Mouse (Mus musculus) MEL (cell line): ENCODE measurements at regions not wholly inside any gene's neighbourhood (a gene's known extent, or its start where the extent isn't known, plus 50 kb on each side); places are given as distances from the start of the nearest gene placed in this dataset.

ENCODE experiments used
- CTCF ChIP-seq, 3 experiments: IDR thresholded peaks in 2 of 3; conservative IDR thresholded peaks in 1 of 3; 2 replicates each; pipeline ENCODE4 v1.5.1; 2011 to 2012; ENCODE audit warnings: low read length in 3 of 3, low read depth in 2 of 3, mild to moderate bottlenecking in 2 of 3, improper control_type of control experiment in 1 of 3, inconsistent platforms in 1 of 3, mixed read lengths in 1 of 3, moderate library complexity in 1 of 3; ENCODE audit not compliant: control insufficient read depth in 1 of 3, insufficient read depth in 1 of 3, poor library complexity in 1 of 3, severe bottlenecking in 1 of 3
- ETS1 ChIP-seq: IDR thresholded peaks from 2 replicates; pipeline ENCODE4 v1.6.1; 2012; ENCODE audit warnings: low read depth, mild to moderate bottlenecking, inconsistent platforms, low read length, improper control_type of control experiment, moderate library complexity
- MXI1 ChIP-seq: IDR thresholded peaks from 2 replicates; pipeline ENCODE4 v1.6.1; 2011; ENCODE audit warnings: mild to moderate bottlenecking, low read depth, low read length, improper control_type of control experiment
- POLR2A ChIP-seq, 2 experiments: IDR thresholded peaks; 2 replicates each; pipeline ENCODE4 v1.6.1; 2011 to 2012; ENCODE audit warnings: low read length in 2 of 2, mild to moderate bottlenecking in 2 of 2, control low read depth in 1 of 2, improper control_type of control experiment in 1 of 2, low read depth in 1 of 2, moderate library complexity in 1 of 2; ENCODE audit not compliant: control insufficient read depth in 1 of 2, insufficient read depth in 1 of 2, poor library complexity in 1 of 2
- ZNF384 ChIP-seq: IDR thresholded peaks from 2 replicates; pipeline ENCODE4 v1.6.1; 2012; ENCODE audit warnings: low read depth, mild to moderate bottlenecking, inconsistent platforms, low read length, improper control_type of control experiment

DNA sequence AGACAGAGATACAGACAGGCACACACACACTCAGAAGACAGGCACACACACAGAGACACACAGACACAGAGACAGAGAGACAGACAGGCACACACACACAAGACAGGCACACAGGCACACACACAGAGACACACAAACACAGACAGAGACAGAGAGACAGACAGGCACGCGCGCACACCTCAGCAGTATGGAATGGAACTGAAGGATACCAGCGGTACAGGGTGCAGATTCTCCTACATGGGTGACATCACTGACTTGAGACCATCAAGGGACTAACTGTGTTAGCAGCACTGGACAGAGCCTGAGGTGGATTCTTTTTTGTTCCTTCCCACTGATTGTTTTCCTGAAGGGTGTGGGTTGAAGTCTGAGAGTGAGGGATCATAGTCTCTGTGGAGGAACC is 129.1 kb upstream of the Runx1 start:
- TF ChIP-seq ETS1 (no peak), ZNF384 (no peak), MXI1 (no peak), CTCF (IDR thresholded peaks at IDR 0.05 in 2 of 3, conservative IDR thresholded peaks at IDR 0.05 in 1 of 3; ENCODE audit: control insufficient read depth in 1 of 3, insufficient read depth in 1 of 3, low read depth in 2 of 3, low read length in 3 of 3, poor library complexity in 1 of 3, severe bottlenecking in 1 of 3) (no peak), POLR2A (IDR thresholded peaks at IDR 0.05; ENCODE audit: control insufficient read depth in 1 of 2, insufficient read depth in 1 of 2, low read depth in 1 of 2, low read length in 2 of 2, poor library complexity in 1 of 2) (no peak)
